Mouse (Mus musculus) intestine, postnatal 0 days (tissue): ENCODE measurements around the gene Pik3cd. TPM values are rescaled to one million over a fixed set of nuclear protein-coding genes. Genes with fewer than 3 reads are reported as not detected.
A peak's percentile ranks its signal among the peaks of the same experiment; 100 is the strongest.

Source experiments
- ATAC-seq: fragments of 200-750 bp; cut with Nextera tagmentation; 2 replicates; pipeline ENCODE4 v1.8.0; 2017; ENCODE audit warnings: mild to moderate bottlenecking, moderate TSS enrichment, moderate library complexity
- H3K27ac ChIP-seq: fragments of 300-500 bp; sonication (generic); 2 replicates; pipeline ENCODE4 v1.5.1; 2014; ENCODE audit warnings: mild to moderate bottlenecking, low read depth, low read length, moderate library complexity
- H3K27me3 ChIP-seq: fragments of 300-500 bp; sonication (generic); replicated peaks from 2 replicates; pipeline ENCODE4 v1.6.1; 2014; ENCODE audit warnings: low read length, mixed read lengths; ENCODE audit not compliant: control insufficient read depth, insufficient read depth
- H3K36me3 ChIP-seq: fragments of 300-500 bp; sonication (generic); 2 replicates; pipeline ENCODE4 v1.6.1; 2014; ENCODE audit warnings: mild to moderate bottlenecking, moderate library complexity; ENCODE audit not compliant: control insufficient read depth, insufficient read depth
- H3K4me1 ChIP-seq: fragments of 300-500 bp; sonication (generic); replicated peaks from 2 replicates; pipeline ENCODE4 v1.6.1; 2014; ENCODE audit warnings: antibody characterized with exemption, low read length, mixed read lengths; ENCODE audit not compliant: control insufficient read depth, insufficient read depth
- H3K4me2 ChIP-seq: fragments of 300-500 bp; sonication (generic); replicated peaks from 2 replicates; pipeline ENCODE4 v1.6.1; 2014; ENCODE audit warnings: low read depth, mild to moderate bottlenecking, moderate library complexity
- H3K4me3 ChIP-seq: fragments of 300-500 bp; sonication (generic); 2 replicates; pipeline ENCODE4 v1.5.1; 2014; ENCODE audit warnings: low read depth, low read length
- H3K9ac ChIP-seq: fragments of 300-500 bp; sonication (generic); 2 replicates; pipeline ENCODE4 v1.6.1; 2014; ENCODE audit warnings: mild to moderate bottlenecking, low read depth, low read length
- H3K9me3 ChIP-seq: fragments of 300-500 bp; sonication (generic); 2 replicates; pipeline ENCODE4 v1.6.1; 2016; ENCODE audit warnings: mixed run types; ENCODE audit not compliant: control insufficient read depth
- CTCF ChIP-seq: sonication (generic); IDR thresholded peaks from 2 replicates; pipeline ENCODE4 v1.5.1; 2016; ENCODE audit warnings: low read depth, mild to moderate bottlenecking, control low read depth, antibody characterized with exemption, moderate library complexity
- WGBS: fragments of 180-500 bp; shearing (Covaris S2); extraction: QIAGEN DNeasy Blood & Tissue Kit; methylation state at CpG from one replicate; pipeline ENCODE4 v1.1.7; 2014; 5-methylcytosine and 5-hydroxymethylcytosine counted together
- microRNA-seq: library from miRNA; unstranded; fragments of <30 nt; microRNA quantifications from one replicate; pipeline ENCODE4, GENCODE M21; 2016
- polyA plus RNA-seq: library from polyadenylated mRNA; unstranded; fragments of >200 nt; fragmentation: Nextera tagmentation; extraction: Ambion mirVana; gene quantifications from 2 replicates; pipeline ENCODE4 v1.2.1, GENCODE M21; 2015

Gene Pik3cd
- polyA plus RNA-seq, 1 experiment from 2014 or later: 2.5 TPM

DNA sequence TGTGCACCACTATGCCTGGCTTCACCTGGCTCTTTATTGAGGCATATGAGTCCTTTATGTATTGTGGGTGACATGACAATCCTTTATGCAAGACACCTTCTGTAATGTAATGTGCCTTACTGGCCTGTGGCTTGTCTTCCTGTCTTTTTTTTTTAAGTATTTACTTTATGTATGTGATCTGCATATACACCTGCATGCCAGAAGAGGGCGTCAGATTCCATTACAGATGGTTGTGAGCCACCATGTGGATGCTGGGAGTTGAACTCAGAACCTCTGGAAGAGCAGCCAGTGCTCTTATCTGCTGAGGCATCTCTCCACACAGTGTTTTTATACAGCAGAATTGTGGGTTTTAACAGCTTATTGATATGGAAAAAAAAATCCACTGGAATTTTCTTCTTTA lies 98.5 kb downstream of the Pik3cd start:
- H3K27ac ChIP-seq: no peak overlapping the region
- 58% methylated on average over 1 of the region's 1 CpGs for WGBS
- H3K4me2 ChIP-seq: no peak overlapping the region
- no peaks in the 10 kb centered on the region for H3K9me3 ChIP-seq
- H3K27me3 ChIP-seq: no peaks in the 10 kb centered on the region
- peak; percentile 22; the same call in 1 of the 2 replicates for TF ChIP-seq CTCF
- H3K9ac ChIP-seq: no peak overlapping the region
- H3K4me3 ChIP-seq: no peak overlapping the region
- H3K36me3 ChIP-seq: no peaks in the 10 kb centered on the region; the same call in 1 of the 2 replicates
- H3K4me1 ChIP-seq: no peaks in the 10 kb centered on the region; the same call in none of the 2 replicates
- ATAC-seq: no peak

DNA sequence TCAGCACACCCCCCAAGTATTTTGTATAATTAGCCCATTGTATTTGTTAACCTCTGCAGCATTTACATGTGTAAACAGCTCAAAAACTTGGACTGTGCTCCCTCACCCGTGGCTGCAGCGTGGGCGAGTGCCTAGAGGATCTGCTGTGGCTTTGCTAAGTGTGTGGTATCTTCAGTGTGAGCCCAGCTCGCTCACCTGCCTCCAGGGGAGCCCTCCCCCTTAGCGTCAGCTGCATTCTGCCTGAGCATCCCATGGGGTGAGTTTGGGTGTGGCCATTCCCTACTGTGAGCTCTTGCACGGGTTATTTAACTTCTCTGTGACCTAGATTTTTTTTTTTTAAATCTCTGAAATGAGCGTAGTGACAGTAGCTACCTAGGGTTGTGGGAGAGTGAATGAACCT lies 100.1 kb downstream of the Pik3cd start:
- Histone ChIP-seq H3K9ac (no peak overlapping the region), H3K4me1 (no peaks in the 10 kb centered on the region; the same call in 1 of the 2 replicates), H3K27ac (no peak overlapping the region), H3K27me3 (no peaks in the 10 kb centered on the region), H3K4me2 (no peak overlapping the region), H3K9me3 (no peaks in the 10 kb centered on the region), H3K36me3 (no peaks in the 10 kb centered on the region; the same call in 1 of the 2 replicates), H3K4me3 (no peak overlapping the region)
- no peak for TF ChIP-seq CTCF
- WGBS: 44% methylated on average over 7 of the region's 7 CpGs
- ATAC-seq: no peak

GRCm38 (mm10) chr4:149601484-149601883 lies 100.9 kb downstream of the Pik3cd start:
- no peak for TF ChIP-seq CTCF
- no peak overlapping the region for H3K4me3 ChIP-seq
- no peak for ATAC-seq
- no peaks in the 10 kb centered on the region for H3K9me3 ChIP-seq
- no peak overlapping the region for H3K4me2 ChIP-seq
- no peak overlapping the region for H3K27ac ChIP-seq
- WGBS: 23% methylated on average over 4 of the region's 4 CpGs
- H3K4me1 ChIP-seq: no peaks in the 10 kb centered on the region; the same call in 1 of the 2 replicates
- H3K36me3 ChIP-seq: no peaks in the 10 kb centered on the region; the same call in 1 of the 2 replicates
- no peak overlapping the region for H3K9ac ChIP-seq
- no peaks in the 10 kb centered on the region for H3K27me3 ChIP-seq

GRCm38 (mm10) chr4:149600130-149600529 lies 102.2 kb downstream of the Pik3cd start:
- Histone ChIP-seq H3K27me3 (no peaks in the 10 kb centered on the region), H3K9me3 (no peaks in the 10 kb centered on the region), H3K4me3 (no peak overlapping the region), H3K27ac (no peak overlapping the region), H3K4me2 (no peak overlapping the region), H3K9ac (no peak overlapping the region), H3K36me3 (no peaks in the 10 kb centered on the region), H3K4me1 (no peaks in the 10 kb centered on the region; the same call in 1 of the 2 replicates)
- ATAC-seq: no peak
- 86% methylated on average over 4 of the region's 4 CpGs for WGBS
- TF ChIP-seq CTCF: no peak

GRCm38 (mm10) chr4:149599549-149599948 lies 102.8 kb downstream of the Pik3cd start:
- no peak for ATAC-seq
- no peak overlapping the region for H3K9ac ChIP-seq
- no peak overlapping the region for H3K4me2 ChIP-seq
- no peaks in the 10 kb centered on the region for H3K9me3 ChIP-seq
- no peaks in the 10 kb centered on the region; the same call in 1 of the 2 replicates for H3K36me3 ChIP-seq
- no peak for TF ChIP-seq CTCF
- no peak overlapping the region for H3K27ac ChIP-seq
- 94% methylated on average over 6 of the region's 6 CpGs for WGBS
- no peak overlapping the region for H3K4me3 ChIP-seq
- H3K4me1 ChIP-seq: no peaks in the 10 kb centered on the region; the same call in 1 of the 2 replicates
- H3K27me3 ChIP-seq: no peaks in the 10 kb centered on the region

Small RNAs within 50 kb of the gene (microRNA-seq; reads per million reads assigned to microRNA genes)
- not detected for gene Mir7023

Other genes starting within 250 kb of the Pik3cd start
- 3.8 and 4.0 TPM in 2 replicates for gene Rbp7, start 247.6 kb downstream of the Pik3cd start, polyA plus RNA-seq
- gene Tmem274, start 225.2 kb downstream of the Pik3cd start, polyA plus RNA-seq: not detected in 2 replicates
- gene Nmnat1, start 217.4 kb downstream of the Pik3cd start, polyA plus RNA-seq: 10.8 and 11.0 TPM in 2 replicates
- gene Lzic, start 217.3 kb downstream of the Pik3cd start, polyA plus RNA-seq: 31.7 and 31.9 TPM in 2 replicates
- gene Ctnnbip1, start 184.3 kb downstream of the Pik3cd start, polyA plus RNA-seq: 52.8 and 53.5 TPM in 2 replicates
- gene Clstn1, start 116.1 kb downstream of the Pik3cd start, polyA plus RNA-seq: 34.3 and 34.7 TPM in 2 replicates
- 8.7 and 9.6 TPM in 2 replicates for gene Tmem201, start 35.5 kb upstream of the Pik3cd start, polyA plus RNA-seq
- gene Slc25a33, start 71.7 kb upstream of the Pik3cd start, polyA plus RNA-seq: 8.3 and 8.4 TPM in 2 replicates